Mouse (Mus musculus) left cerebral cortex, postnatal 4 days (tissue): ENCODE measurements around the gene Ddn. TPM values are rescaled to one million over a fixed set of nuclear protein-coding genes. Genes with fewer than 3 reads are reported as not detected.

ENCODE experiments used
- DNase-seq: peaks from one replicate; pipeline ENCODE4 v3.0.0-alpha.2; 2022
- intact Hi-C: fragments of 180-260 bp; cut with DNase I; formaldehyde crosslinking; loops from one replicate; pipeline ENCODE4 v1.15.1; 2025
- total RNA-seq, 2 experiments: library from RNA; stranded (reverse); gene quantifications; 2 replicates each; pipeline ENCODE4 v1.2.3; 2021

Gene Ddn
- total RNA-seq, 2 experiments from 2014 or later, result 113 to 118 TPM

DNA sequence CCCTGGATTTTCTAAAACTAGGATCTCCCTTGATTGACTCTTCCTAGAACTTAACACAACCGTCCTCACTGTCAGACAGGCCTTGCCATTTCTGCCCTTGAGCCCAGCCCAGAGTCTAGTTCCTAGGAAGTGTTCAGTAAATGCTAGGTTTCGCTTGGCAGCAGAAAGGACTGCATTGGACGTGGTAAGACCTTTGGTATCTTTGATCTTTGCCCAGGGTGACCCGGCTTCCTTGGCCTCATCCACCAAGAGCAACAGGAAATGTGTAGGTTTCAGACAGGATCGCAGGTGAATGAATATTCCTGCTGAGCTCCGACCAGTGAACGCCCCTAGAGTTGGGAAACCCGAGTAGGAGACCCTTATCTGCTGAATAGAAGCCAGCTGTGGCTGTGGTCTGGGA is 6.4 kb downstream of the Ddn start:
- intact Hi-C loops, result no loop called here
- no peak for DNase-seq

- DNase-seq, result peak; percentile 85
- intact Hi-C loops, result loop anchor here (5.0 to 10.0 kb wide), 2 partner anchors 137 to 225 kb away; partner anchors contain the start of genes 4930415O20Rik, Ccnt1 and Ddx23
Observed at GRCm38 (mm10) chr15:98799396-98799795, 9.9 kb downstream of the Ddn start.

DNA sequence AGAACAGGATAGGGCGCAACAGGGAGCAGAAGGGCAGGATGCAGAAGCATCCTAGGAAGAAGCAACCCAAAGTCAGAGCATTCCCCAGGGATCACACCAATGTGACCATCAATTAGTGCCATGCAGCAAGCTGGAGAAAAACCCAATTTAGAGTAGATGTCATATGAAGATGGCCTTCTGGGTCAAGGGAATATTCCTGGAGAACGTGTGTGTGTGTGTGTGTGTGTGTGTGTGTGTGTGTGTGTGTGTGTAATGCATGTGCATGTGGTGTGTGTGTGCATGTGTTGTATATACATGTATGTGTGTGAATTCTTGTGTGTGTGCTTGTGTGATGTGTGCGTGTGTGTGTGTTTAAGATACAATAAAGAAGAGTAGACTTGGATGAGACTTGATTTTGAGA is 10.4 kb downstream of the Ddn start:
- DNase-seq, result no peak
- intact Hi-C loops, result loop anchor here (5.0 to 10.0 kb wide), 2 partner anchors 137 to 224 kb away; partner anchors contain the start of genes 4930415O20Rik, Ccnt1 and Ddx23

DNA sequence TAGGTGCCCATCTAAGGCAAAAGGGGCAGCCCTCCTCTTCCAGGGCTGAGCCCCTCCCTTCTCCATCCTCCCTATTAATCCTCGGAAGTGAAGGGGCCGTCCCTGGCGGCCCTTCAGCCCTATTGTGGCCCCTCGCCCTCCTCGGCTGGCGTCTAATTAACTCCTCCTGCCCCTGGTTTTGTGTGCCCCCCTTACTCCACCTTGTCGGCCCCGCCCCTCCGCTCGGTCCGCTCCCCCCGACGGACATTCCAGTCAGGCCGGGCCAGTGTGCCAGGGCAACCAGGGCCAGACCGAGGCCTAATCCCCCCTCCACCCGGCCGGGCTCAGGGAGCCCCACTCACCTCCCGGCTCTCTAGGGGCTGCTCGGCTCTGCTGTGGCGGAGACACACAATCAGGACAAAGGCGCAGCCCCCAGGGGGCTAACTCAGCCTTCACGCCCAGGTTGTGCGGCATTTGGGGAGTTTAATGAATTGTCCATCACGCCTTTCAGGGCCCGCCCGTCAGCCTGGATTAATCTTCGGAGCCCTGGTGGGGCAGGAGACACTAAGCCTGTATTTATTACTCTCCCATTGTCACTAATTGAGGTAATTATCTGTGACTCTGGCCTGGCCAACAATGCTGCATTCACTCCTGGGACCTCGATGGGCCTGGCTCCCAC is 11.3 kb downstream of the Ddn start:
- DNase-seq, result peak; percentile 39
- intact Hi-C loops, result loop anchor here (5.0 to 10.0 kb wide), 2 partner anchors 136 to 223 kb away; partner anchors contain the start of genes 4930415O20Rik, Ccnt1 and Ddx23

GRCm38 (mm10) chr15:98796803-98797595 is 12.3 kb downstream of the Ddn start:
- intact Hi-C loops, result loop anchor here (5.0 to 10.0 kb wide), 2 partner anchors 135 to 222 kb away; partner anchors contain the start of genes 4930415O20Rik, Ccnt1 and Ddx23

GRCm38 (mm10) chr15:98793141-98793698 is 16.1 kb downstream of the Ddn start:
- DNase-seq, result no peak
- intact Hi-C loops, result loop anchor here (10.0 kb wide), 1 partner anchor 218 kb away; the partner anchor contains the start of genes 4930415O20Rik and Ccnt1

More at GRCm38 (mm10) chr15:98796803-98797595, 12.3 kb downstream of the Ddn start:
- DNase-seq, result no peak

GRCm38 (mm10) chr15:98792233-98793020 is 16.9 kb downstream of the Ddn start:
- intact Hi-C loops, result loop anchor here (10.0 kb wide), 1 partner anchor 218 kb away; the partner anchor contains the start of genes 4930415O20Rik and Ccnt1
- no peak for DNase-seq

- DNase-seq, result no peak
- intact Hi-C loops, result loop anchor here (10.0 kb wide), 1 partner anchor 217 kb away; the partner anchor contains the start of genes 4930415O20Rik and Ccnt1
Observed at GRCm38 (mm10) chr15:98791771-98792170, 17.5 kb downstream of the Ddn start.

- intact Hi-C loops, result loop anchor here (10.0 kb wide), 1 partner anchor 216 kb away; the partner anchor contains the start of genes 4930415O20Rik and Ccnt1
- no peak for DNase-seq
Observed at GRCm38 (mm10) chr15:98791221-98791620, 18.1 kb downstream of the Ddn start.

DNA sequence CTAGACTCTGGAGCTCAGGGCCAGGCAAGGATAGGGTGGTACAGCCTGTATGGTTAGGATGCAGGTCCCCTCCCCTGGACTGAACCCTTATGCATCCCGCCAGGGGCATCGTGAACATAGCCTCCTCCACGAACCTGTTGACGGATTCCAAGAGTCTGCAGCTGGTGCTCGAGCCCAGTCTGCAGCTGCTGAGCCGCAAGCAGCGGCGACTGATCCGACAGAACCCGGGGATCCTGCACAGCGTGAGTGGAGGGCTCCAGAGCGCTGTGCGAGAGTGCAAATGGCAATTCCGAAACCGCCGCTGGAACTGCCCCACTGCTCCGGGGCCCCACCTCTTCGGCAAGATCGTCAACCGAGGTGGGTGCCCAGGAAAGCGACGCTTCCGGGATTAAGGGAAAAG is 18.5 kb downstream of the Ddn start:
- DNase-seq, result no peak
- intact Hi-C loops, result loop anchor here (10.0 kb wide), 1 partner anchor 216 kb away; the partner anchor contains the start of genes 4930415O20Rik and Ccnt1

DNA sequence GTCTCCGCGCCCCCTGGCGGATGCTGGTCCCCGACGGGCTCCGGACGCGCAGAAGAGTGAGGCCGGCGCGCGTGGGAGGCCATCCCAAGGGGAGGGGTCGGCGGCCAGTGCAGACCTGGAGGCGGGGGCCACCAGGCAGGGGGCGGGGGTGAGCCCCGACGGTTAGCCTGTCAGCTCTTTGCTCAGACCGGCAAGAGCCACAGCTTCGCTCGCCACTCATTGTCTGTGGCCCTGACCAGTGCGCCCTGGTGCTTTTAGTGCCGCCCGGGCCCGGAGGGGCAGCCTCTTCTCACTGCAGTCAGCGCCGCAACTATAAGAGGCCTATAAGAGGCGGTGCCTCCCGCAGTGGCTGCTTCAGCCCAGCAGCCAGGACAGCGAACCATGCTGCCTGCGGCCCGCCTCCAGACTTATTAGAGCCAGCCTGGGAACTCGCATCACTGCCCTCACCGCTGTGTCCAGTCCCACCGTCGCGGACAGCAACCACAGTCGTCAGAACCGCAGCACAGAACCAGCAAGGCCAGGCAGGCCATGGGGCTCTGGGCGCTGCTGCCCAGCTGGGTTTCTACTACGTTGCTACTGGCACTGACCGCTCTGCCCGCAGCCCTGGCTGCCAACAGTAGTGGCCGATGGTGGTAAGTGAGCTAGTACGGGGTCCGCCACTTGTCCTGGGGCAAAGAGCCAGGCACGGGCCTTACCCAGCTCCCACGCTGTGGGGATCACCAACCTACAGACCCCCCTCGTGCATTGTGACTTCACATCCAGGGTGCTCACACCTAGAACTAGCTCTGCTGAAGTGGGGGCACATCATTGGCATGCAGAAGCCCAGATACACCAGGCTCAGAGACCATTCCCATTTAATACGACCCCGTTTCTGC is 19.4 kb downstream of the Ddn start, which contains the start of gene Wnt1:
Gene Wnt1, plus strand, starts transcription at position 197 of the 875 bp plus-strand sequence.
- intact Hi-C loops, result loop anchor here (10.0 kb wide), 1 partner anchor 215 kb away; the partner anchor contains the start of genes 4930415O20Rik and Ccnt1
- no peak for DNase-seq

DNA sequence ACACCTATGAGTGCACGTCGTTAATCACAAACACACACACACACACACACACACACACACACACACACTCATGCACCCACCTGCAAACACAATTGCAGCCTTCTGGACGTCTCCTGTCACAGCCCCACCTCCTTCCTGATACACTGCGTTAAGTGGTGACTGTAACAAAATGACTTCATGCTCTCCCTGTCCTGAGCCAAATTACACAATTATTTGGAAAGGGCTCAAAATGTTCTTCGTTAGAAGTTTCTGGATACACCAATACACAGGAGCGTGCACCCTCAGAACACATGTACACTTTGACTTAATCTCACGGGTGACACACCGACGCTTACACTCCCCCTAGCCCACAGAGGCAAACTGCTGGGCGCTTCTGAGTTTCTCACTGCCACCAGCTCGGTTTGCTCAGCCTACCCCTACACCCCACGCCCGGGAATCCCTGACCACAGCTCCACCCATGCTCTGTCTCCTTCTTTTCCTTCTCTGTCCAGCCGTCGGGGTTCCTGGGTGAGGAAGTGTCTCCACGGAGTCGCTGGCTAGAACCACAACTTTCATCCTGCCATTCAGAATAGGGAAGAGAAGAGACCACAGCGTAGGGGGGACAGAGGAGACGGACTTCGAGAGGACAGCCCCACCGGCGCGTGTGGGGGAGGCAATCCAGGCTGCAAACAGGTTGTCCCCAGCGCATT is 20.2 kb downstream of the Ddn start:
- intact Hi-C loops, result no loop called here

DNA sequence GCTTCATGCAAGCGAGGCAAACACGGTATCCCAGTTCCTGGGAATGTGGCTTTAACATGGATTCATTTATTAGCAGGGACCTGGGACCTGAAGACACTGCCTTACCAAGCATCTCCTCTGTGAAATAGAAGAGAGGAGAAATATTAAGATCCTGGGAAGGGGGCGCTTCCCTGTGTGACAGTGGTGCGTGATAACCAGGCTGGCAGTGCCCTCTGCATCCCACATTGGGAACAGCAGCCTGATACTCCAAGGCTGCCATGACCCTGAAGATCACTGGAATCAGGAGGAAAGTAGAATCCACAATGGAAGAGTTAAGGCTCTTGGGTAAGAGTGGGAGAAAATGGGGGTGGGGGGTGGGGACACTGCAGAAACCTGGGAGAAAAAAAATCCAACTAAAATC is 21.4 kb downstream of the Ddn start:
- DNase-seq, result no peak
- intact Hi-C loops, result no loop called here

More for the DNA sequence above, 20.2 kb downstream of the Ddn start:
- no peak for DNase-seq

GRCm38 (mm10) chr15:98785744-98786143 is 23.5 kb downstream of the Ddn start:
- intact Hi-C loops, result no loop called here
- DNase-seq, result no peak

DNA sequence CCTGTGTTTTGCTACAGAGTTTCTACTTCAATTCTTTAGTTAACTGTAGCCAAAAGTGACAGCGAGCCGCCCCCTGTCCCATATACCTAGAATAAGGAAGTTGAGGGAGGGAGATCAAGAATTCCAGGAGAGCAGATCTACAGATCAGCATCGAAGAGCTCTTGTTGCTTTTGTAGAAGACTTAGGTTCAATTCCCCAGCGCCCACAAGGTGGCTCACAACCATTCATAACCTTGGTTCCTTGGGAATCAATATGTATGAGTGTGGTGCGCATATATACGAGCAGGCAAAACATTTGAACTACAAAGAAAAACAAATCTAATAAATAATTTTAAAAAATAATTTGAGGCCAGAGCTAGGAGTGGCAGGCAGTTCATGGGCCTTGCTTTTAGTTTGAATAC is 28.1 kb downstream of the Ddn start:
- no peak for DNase-seq
- intact Hi-C loops, result no loop called here

GRCm38 (mm10) chr15:98780573-98780972 is 28.7 kb downstream of the Ddn start:
- no peak for DNase-seq
- intact Hi-C loops, result no loop called here

DNA sequence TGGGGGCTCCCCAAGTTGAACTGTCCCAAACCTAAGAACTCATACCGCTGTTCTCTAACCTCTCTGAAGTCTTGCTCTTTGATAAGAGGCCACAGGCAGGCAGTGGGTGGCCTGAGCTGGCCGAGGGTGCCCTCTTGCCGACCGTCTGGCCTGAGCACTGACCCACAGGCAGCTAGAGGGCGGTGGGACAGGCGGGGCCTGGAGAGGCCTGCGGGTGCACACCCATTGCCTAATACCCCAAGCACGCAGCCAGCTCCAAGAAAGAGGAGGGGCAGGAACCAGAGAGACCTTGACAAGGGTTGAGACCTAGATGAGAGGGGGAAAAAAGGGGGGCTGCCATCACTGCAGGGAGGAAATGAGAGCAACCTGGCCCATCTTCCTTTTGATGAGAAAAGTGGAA is 29.2 kb downstream of the Ddn start:
- intact Hi-C loops, result no loop called here

DNA sequence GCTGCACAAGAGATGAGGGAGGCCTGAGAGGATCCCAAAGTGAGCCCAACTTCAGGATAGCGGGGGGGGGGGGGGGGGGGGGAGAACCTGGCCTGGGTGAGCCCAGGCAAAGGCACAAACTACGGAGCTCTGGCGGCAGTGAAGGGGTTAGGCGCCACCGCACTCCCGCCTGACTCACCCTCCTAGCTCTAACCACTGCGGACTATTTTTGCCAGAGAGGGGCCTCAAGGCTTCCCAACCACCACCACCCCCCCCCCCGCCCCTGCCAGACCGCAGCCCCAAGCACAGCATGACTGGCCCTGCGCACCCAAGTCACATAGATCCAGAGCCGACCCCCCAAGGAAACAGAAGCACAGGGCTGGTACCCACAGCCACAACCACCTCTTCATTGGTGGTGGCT is 30.5 kb downstream of the Ddn start:
- intact Hi-C loops, result no loop called here
- DNase-seq, result no peak

More for the DNA sequence above, 29.2 kb downstream of the Ddn start:
- DNase-seq, result no peak
